Mouse (Mus musculus) layer of hippocampus, adult 8-10 months (tissue): ENCODE results near the gene Sertad2. TPM values are rescaled to one million over a fixed set of nuclear protein-coding genes. Genes with fewer than 3 reads are reported as not detected.

Source experiments
- DNase-seq, 2 experiments: peaks; one replicate each; pipeline ENCODE4 v3.0.0; 2022; ENCODE audit warnings: low spot score in 2 of 2
- total RNA-seq, 4 experiments: library from RNA; stranded (reverse); gene quantifications; 2 replicates each; pipeline ENCODE4 v1.2.4; 2022

Gene Sertad2
- total RNA-seq, 4 experiments from 2014 or later, result 17.4 to 24.3 (median 20.9) TPM

DNA sequence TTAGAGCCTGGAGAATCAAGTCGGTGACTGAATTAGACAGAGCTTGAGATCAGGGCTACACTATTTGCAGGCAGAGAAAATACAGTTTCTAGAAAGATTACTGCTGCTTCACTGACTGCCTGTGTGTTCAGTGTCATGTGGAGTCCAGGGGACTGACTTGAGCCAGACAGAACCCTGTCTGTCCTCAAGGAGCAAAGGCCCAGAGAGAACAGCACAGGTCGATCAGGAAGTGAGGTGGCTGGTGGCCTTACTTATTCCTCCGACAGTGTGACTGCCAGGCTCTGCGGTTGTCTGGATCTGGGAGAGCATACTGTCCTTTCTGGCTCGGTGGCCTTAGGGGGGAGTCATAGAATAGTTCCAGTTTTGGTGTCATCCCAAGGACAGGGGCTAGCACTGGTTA, 137.7 kb downstream of the Sertad2 start:
- DNase-seq, result no peak

DNA sequence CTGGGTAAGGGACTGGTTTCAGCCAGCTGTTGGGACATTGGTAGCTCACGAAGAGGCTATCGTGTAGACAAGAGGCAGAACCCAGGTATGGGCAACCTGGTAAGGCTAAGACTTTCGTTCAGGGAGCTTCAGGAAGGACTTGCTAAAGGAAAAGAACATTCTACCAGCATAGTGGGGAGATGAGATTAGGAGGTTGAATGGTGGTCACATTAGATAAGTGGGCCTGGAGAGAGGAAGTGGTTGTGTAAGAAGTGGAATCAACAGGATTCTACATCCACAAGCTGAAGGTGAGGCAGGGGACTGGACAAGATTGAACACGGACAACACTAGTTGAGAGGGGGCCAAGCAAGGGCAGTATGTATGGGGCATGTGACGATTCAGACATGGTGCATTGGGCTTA, 138.6 kb downstream of the Sertad2 start:
- no peak for DNase-seq

DNA sequence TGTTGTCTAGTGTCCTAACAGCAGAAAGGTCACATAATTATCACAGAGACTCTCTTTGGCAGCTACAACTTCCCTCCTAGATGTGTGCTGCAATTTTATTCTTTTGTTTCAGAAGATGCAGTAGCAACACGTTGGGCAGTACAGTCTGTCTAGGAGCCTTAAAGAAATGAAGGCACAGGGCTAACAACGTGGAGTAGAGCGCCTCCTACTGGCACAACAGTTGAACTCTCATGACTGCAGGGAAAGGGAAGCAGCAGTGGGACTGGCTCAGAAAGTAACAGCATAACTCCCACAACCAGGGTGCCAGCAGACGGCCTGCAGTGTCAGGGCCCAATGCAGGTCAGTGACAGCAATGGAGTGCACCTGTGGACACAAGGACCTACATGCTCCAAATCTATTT, 147.9 kb downstream of the Sertad2 start:
- DNase-seq, result peak; percentile 44 to 59

Other genes starting within 250 kb of the Sertad2 start
- gene Slc1a4, start 210.5 kb upstream of the Sertad2 start, total RNA-seq, result 10 to 100 TPM; 40.0 to 54.8 (median 43.8) TPM
- gene Aftph, start 198.3 kb downstream of the Sertad2 start, total RNA-seq, result 10 to 100 TPM; 78.5 to 92.9 (median 84.3) TPM